Mouse (Mus musculus): ENCODE data around the gene Narf. TPM values are rescaled to one million over a fixed set of nuclear protein-coding genes. Genes with fewer than 3 reads are reported as not detected.
A peak's percentile ranks its signal among the peaks of the same experiment; 100 is the strongest.

Gene Narf
- polyA plus RNA-seq, 1 experiment from 2014 or later = 58.0 TPM

DNA sequence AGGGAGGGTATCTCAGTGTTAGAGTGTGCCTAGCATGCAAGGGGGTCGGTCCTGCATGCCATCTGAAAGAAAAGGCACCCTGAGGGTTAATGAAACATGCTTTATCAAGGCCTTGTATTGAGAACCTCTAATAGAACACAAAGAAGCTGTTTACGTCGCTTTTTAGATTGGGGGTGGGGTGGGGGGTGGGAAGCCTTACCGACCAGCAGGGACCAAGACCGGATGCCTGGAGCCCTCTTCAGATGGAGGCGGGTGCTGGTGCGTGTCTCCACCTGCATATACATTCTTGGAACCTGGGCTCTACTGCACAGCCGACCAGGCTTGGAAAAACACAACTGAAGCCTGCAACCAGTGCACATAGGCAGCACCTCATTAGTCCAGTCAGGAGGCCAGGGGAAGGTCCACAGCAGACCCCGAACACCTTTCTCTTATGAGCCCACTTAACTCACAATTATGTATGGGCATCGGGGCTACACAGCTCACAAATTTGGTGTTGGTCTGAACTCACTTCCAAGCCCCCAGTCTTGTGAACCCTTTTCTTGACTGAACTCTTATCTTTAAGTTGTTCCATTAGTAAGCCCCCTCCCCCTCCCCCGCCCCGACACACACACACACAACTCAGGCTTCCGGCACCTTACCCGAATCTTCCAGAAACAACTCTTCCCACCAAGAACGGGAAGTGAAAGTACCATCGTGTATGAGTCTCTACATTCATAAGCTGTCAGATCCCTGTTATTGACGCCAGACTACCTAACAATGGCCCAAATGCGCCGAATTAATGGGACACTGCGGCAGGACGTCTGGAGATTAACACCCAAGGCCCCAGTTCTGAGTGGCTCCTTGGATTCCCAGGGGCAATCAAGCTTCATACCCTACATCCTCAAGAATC, 8.7 kb upstream of the Narf start:
- Histone ChIP-seq H3K27me3 (ENCODE audit: control insufficient read depth, insufficient read depth, low read length) (no peaks in the 10 kb centered on the region), H3K9ac (ENCODE audit: low read length) (peak overlapping the region; percentile 81), H3K27ac (replicated peaks in 1 of 2; ENCODE audit: control insufficient read depth in 1 of 2, insufficient read depth in 1 of 2, low read depth in 2 of 2, low read length in 2 of 2) (peak overlapping the region; percentile 79 to 88), H3K9me3 (ENCODE audit: control insufficient read depth, low read length) (no peaks in the 10 kb centered on the region), H3K4me2 (ENCODE audit: low read length) (peak overlapping the region; percentile 77), H3K4me3 (ENCODE audit: control insufficient read depth in 1 of 2, insufficient read depth in 1 of 2, low read depth in 1 of 2, low read length in 2 of 2) (peak overlapping the region; percentile 69 to 93), H3K36me3 (ENCODE audit: control insufficient read depth, insufficient read depth, low read length) (peaks cover 41% of the 10 kb centered on the region), H3K4me1 (ENCODE audit: control insufficient read depth in 2 of 2, insufficient read depth in 2 of 2, low read length in 2 of 2) (peaks cover 17 to 36% of the 10 kb centered on the region in 2 experiments)
- WGBS = 19% methylated on average over 21 of the region's 21 CpGs
- no peak for ATAC-seq (ENCODE audit: insufficient number of reproducible peaks, insufficient read depth, low FRiP score, low read depth)

DNA sequence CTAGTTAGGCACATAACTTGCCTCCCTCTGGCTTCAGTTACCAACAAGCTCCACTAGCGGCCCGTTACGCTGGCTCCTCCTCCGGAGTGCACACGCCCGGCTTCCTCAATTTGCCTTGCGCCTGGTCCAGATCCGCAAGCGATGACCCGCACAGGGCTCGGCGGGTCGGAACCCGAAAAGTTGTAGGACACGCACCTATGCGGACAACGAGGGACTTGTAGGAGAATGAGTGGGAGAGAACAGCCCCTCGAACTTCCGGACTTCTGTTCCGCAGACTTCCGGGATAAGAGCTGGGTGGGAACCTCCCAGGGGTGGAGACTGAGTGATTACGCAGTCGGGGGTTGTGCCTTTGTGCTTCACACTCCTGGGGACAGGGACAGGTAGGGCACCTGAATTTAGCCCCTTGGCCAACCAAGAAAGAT, 8.0 kb upstream of the Narf start, which contains the start of gene Cybc1:
TSS of gene Cybc1 (minus strand) at position 305 of the 422 bp plus-strand sequence.
- Histone ChIP-seq H3K9ac (ENCODE audit: low read length) (peak within 1 kb of the TSS; percentile 81), H3K4me3 (ENCODE audit: control insufficient read depth in 1 of 2, insufficient read depth in 1 of 2, low read depth in 1 of 2, low read length in 2 of 2) (peak within 1 kb of the TSS; percentile 69 to 93), H3K27ac (replicated peaks in 1 of 2; ENCODE audit: control insufficient read depth in 1 of 2, insufficient read depth in 1 of 2, low read depth in 2 of 2, low read length in 2 of 2) (peak within 1 kb of the TSS; percentile 79 to 88), H3K27me3 (ENCODE audit: control insufficient read depth, insufficient read depth, low read length) (no peaks in the 10 kb centered on the region), H3K4me1 (ENCODE audit: control insufficient read depth in 2 of 2, insufficient read depth in 2 of 2, low read length in 2 of 2) (peaks cover 17 to 36% of the 10 kb centered on the region in 2 experiments), H3K36me3 (ENCODE audit: control insufficient read depth, insufficient read depth, low read length) (peaks cover 34% of the 10 kb centered on the region), H3K9me3 (ENCODE audit: control insufficient read depth, low read length) (no peaks in the 10 kb centered on the region), H3K4me2 (ENCODE audit: low read length) (peak within 1 kb of the TSS; percentile 77)
- peak; percentile 81 for ATAC-seq (ENCODE audit: insufficient number of reproducible peaks, insufficient read depth, low FRiP score, low read depth)
- under 1% methylated on average over 23 of the region's 23 CpGs for WGBS

DNA sequence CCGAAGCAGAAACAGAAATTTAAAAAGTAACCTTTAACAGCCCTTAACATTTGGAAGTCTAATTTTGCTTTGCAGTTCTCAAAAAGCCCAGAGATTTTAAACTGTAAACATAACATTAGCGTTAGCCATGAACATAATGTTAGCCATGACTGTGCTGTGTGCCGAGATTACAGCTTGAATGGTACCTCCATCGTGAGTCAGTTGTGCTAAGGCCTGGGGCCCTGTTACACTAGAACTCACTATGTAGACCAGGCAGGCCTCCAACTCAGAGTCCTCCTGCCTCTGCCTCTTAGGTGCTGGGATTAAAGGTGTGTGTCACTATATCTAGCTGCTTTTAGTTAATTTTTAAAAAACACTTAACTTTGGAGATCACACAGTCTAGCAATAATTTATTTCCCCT, 5.9 kb upstream of the Narf start:
- no peak for ATAC-seq (ENCODE audit: insufficient number of reproducible peaks, insufficient read depth, low FRiP score, low read depth)
- Histone ChIP-seq H3K4me3 (ENCODE audit: control insufficient read depth in 1 of 2, insufficient read depth in 1 of 2, low read depth in 1 of 2, low read length in 2 of 2) (no peak overlapping the region), H3K27me3 (ENCODE audit: control insufficient read depth, insufficient read depth, low read length) (no peaks in the 10 kb centered on the region), H3K9me3 (ENCODE audit: control insufficient read depth, low read length) (no peaks in the 10 kb centered on the region), H3K4me2 (ENCODE audit: low read length) (no peak overlapping the region), H3K36me3 (ENCODE audit: control insufficient read depth, insufficient read depth, low read length) (peaks cover 13% of the 10 kb centered on the region), H3K4me1 (ENCODE audit: control insufficient read depth in 2 of 2, insufficient read depth in 2 of 2, low read length in 2 of 2) (peaks cover 17 to 41% of the 10 kb centered on the region in 2 experiments), H3K27ac (replicated peaks in 1 of 2; ENCODE audit: control insufficient read depth in 1 of 2, insufficient read depth in 1 of 2, low read depth in 2 of 2, low read length in 2 of 2) (peak overlapping the region; percentile 62 to 75), H3K9ac (ENCODE audit: low read length) (no peak overlapping the region)
- WGBS = 78% methylated on average over 4 of the region's 4 CpGs

DNA sequence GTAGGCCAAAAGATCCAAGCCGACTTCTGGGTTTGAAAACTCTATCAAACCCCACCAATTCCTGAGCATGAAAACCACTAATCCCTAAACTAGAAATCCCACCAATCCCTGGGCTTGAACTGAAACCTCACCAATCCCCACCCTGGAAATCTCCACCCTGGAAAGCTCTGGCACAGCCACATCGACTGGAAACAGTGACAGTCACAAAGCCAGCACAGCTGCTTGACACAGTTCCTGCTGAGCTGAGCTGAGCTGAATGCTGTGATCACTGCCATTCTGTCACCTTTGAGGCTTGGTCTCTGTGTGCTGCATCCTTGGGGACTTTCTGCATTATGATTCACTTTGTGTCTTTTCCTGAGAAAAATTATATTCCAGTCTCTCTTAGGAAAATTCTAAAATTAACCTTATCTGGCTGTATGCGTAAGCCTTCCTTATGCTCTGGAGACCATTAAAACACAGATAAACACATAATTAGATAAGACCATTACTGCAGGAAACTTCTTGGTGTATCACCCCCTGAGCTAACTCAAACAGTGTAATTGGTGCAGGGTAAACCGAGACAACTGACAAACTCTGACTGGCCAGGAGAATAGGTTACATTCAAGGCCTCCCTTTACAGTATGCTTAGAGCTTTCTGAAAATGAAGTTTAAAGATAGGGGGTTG, 5.3 kb upstream of the Narf start:
- Histone ChIP-seq H3K9ac (ENCODE audit: low read length) (peak overlapping the region; percentile 19; the same call in 1 of the 2 replicates), H3K27me3 (ENCODE audit: control insufficient read depth, insufficient read depth, low read length) (no peaks in the 10 kb centered on the region), H3K36me3 (ENCODE audit: control insufficient read depth, insufficient read depth, low read length) (peaks cover 7% of the 10 kb centered on the region), H3K4me1 (ENCODE audit: control insufficient read depth in 2 of 2, insufficient read depth in 2 of 2, low read length in 2 of 2) (peaks cover 17 to 43% of the 10 kb centered on the region in 2 experiments), H3K9me3 (ENCODE audit: control insufficient read depth, low read length) (no peaks in the 10 kb centered on the region), H3K4me3 (ENCODE audit: control insufficient read depth in 1 of 2, insufficient read depth in 1 of 2, low read depth in 1 of 2, low read length in 2 of 2) (no peak overlapping the region), H3K27ac (replicated peaks in 1 of 2; ENCODE audit: control insufficient read depth in 1 of 2, insufficient read depth in 1 of 2, low read depth in 2 of 2, low read length in 2 of 2) (peak overlapping the region; percentile 62 to 75), H3K4me2 (ENCODE audit: low read length) (no peak overlapping the region)
- ATAC-seq (ENCODE audit: insufficient number of reproducible peaks, insufficient read depth, low FRiP score, low read depth) = no peak
- 26% methylated on average over 4 of the region's 4 CpGs for WGBS

DNA sequence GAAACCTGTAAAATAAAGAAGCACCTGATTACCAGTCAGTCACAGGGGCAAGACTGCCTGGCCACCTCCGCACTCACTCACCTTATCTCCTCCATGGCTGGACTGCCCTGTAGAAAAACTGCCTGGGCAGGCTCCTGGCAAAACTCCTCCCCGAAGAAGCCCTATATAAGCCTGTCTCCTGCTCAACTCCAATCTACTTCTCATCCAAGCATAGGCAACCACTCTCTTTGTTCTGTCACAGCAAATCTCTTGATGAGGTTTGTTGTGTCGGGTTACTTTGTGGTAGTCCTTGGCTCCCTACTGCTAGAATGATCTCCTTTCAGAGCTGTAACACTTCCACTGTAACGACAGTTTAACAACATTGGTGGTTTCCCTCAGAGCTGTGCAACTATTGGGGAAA, 4.3 kb upstream of the Narf start:
- WGBS = 13% methylated on average over 4 of the region's 4 CpGs
- ATAC-seq (ENCODE audit: insufficient number of reproducible peaks, insufficient read depth, low FRiP score, low read depth) = no peak

DNA sequence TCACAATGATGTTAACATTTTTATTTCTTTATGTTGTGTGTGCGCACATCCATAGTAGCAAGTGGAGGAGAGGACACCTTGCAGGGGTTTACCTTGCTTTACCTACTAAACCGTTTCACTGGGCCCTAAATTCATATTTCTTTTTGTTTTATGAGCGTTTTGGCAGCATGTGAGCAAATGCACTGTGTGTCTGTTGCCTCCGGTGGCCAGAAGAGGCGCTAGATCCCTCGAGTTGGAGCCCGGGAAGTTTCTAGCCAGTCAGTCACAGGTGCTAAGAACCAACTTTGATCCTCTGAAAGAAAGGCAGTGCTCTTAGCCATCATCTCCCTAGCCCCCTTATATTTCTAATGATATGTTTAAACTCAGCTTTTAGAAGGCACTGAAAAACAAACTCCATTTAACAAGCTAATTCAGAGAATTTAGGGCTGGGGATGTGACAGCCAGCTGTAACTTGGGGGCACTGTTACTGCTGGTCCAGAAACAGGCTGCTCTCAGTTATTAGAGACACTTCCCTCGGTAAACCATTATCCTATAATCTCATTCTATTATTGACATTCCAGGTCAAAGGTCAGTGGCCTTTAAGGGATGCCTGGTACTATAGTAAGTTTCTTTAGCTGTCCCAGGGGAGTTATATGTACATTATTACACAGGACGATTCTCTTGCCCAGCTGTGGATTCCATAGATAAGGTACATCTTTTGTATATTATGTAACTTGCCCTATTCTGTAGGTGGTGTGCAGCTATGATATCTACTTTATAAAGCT, 1.4 kb upstream of the Narf start:
- peaks cover 20% of the 10 kb centered on the region for H3K36me3 ChIP-seq (ENCODE audit: control insufficient read depth, insufficient read depth, low read length)
- H3K9me3 ChIP-seq (ENCODE audit: control insufficient read depth, low read length) = no peaks in the 10 kb centered on the region
- H3K4me1 ChIP-seq (ENCODE audit: control insufficient read depth in 2 of 2, insufficient read depth in 2 of 2, low read length in 2 of 2) = peaks cover 12 to 45% of the 10 kb centered on the region in 2 experiments
- peak overlapping the region; percentile 97 to 100; a peak in 3 of 4 replicates for H3K27ac ChIP-seq (replicated peaks in 1 of 2; ENCODE audit: control insufficient read depth in 1 of 2, insufficient read depth in 1 of 2, low read depth in 2 of 2, low read length in 2 of 2)
- WGBS = 29% methylated on average over 9 of the region's 9 CpGs
- no peak for ATAC-seq (ENCODE audit: insufficient number of reproducible peaks, insufficient read depth, low FRiP score, low read depth)
- no peak overlapping the region for H3K9ac ChIP-seq (ENCODE audit: low read length)
- H3K4me3 ChIP-seq (ENCODE audit: control insufficient read depth in 1 of 2, insufficient read depth in 1 of 2, low read depth in 1 of 2, low read length in 2 of 2) = no peak overlapping the region
- H3K27me3 ChIP-seq (ENCODE audit: control insufficient read depth, insufficient read depth, low read length) = no peaks in the 10 kb centered on the region
- H3K4me2 ChIP-seq (ENCODE audit: low read length) = peak overlapping the region; percentile 52

More for the DNA sequence above, 4.3 kb upstream of the Narf start:
- Histone ChIP-seq H3K9me3 (ENCODE audit: control insufficient read depth, low read length) (no peaks in the 10 kb centered on the region), H3K36me3 (ENCODE audit: control insufficient read depth, insufficient read depth, low read length) (no peaks in the 10 kb centered on the region), H3K9ac (ENCODE audit: low read length) (no peak overlapping the region; the same call in 1 of the 2 replicates), H3K4me1 (ENCODE audit: control insufficient read depth in 2 of 2, insufficient read depth in 2 of 2, low read length in 2 of 2) (peaks cover 17 to 39% of the 10 kb centered on the region in 2 experiments), H3K4me2 (ENCODE audit: low read length) (no peak overlapping the region), H3K4me3 (ENCODE audit: control insufficient read depth in 1 of 2, insufficient read depth in 1 of 2, low read depth in 1 of 2, low read length in 2 of 2) (no peak overlapping the region), H3K27ac (replicated peaks in 1 of 2; ENCODE audit: control insufficient read depth in 1 of 2, insufficient read depth in 1 of 2, low read depth in 2 of 2, low read length in 2 of 2) (peak overlapping the region; percentile 50 to 63), H3K27me3 (ENCODE audit: control insufficient read depth, insufficient read depth, low read length) (no peaks in the 10 kb centered on the region)

Measured in heart, embryonic 14.5 days (tissue).